Mouse (Mus musculus): ENCODE measurements around the gene Angptl7. TPM values are rescaled to one million over a fixed set of nuclear protein-coding genes. Genes with fewer than 3 reads are reported as not detected.

Gene Angptl7
- polyA plus RNA-seq, 1 experiment, result 1.5 TPM

GRCm38 (mm10) chr4:148507585-148507984 lies 7.3 kb upstream of the Angptl7 start:
- DNase-seq, result no peak
- WGBS, result 72% methylated on average over 5 of the region's 5 CpGs
- no peak for TF ChIP-seq POLR2A (IDR thresholded peaks at IDR 0.05; ENCODE audit: borderline replicate concordance, extremely low read depth, low read depth, low read length)
- TF ChIP-seq CTCF (IDR thresholded peaks at IDR 0.05; ENCODE audit: insufficient read depth, low read length), result no peak
- Histone ChIP-seq H3K4me1 (ENCODE audit: control insufficient read depth, insufficient read depth, low read length) (no peaks in the 10 kb centered on the region), H3K4me3 (replicated peaks; ENCODE audit: extremely low read depth, low read depth, low read length) (no peak overlapping the region)

- Histone ChIP-seq H3K4me3 (replicated peaks; ENCODE audit: extremely low read depth, low read depth, low read length) (no peak overlapping the region), H3K4me1 (ENCODE audit: control insufficient read depth, insufficient read depth, low read length) (no peaks in the 10 kb centered on the region)
- no peak for TF ChIP-seq POLR2A (IDR thresholded peaks at IDR 0.05; ENCODE audit: borderline replicate concordance, extremely low read depth, low read depth, low read length)
- TF ChIP-seq CTCF (IDR thresholded peaks at IDR 0.05; ENCODE audit: insufficient read depth, low read length), result no peak
- no peak for DNase-seq
- WGBS, result 50% methylated on average over 8 of the region's 8 CpGs
These were observed 4.3 kb upstream of the Angptl7 start for GRCm38 (mm10) chr4:148504497-148504959.

- 86% methylated on average over 25 of the region's 25 CpGs for WGBS
- no peak overlapping the region for H3K4me3 ChIP-seq (replicated peaks; ENCODE audit: extremely low read depth, low read depth, low read length)
- TF ChIP-seq CTCF (IDR thresholded peaks at IDR 0.05; ENCODE audit: insufficient read depth, low read length), result no peak
- no peak for TF ChIP-seq POLR2A (IDR thresholded peaks at IDR 0.05; ENCODE audit: borderline replicate concordance, extremely low read depth, low read depth, low read length)
- no peak for DNase-seq
- no peaks in the 10 kb centered on the region for H3K4me1 ChIP-seq (ENCODE audit: control insufficient read depth, insufficient read depth, low read length)
These were observed 4.2 kb downstream of the Angptl7 start for GRCm38 (mm10) chr4:148495874-148496689.

GRCm38 (mm10) chr4:148495160-148495559 lies 5.1 kb downstream of the Angptl7 start:
- WGBS, result 92% methylated on average over 6 of the region's 6 CpGs
- no peak overlapping the region for H3K4me3 ChIP-seq (replicated peaks; ENCODE audit: extremely low read depth, low read depth, low read length)
- TF ChIP-seq POLR2A (IDR thresholded peaks at IDR 0.05; ENCODE audit: borderline replicate concordance, extremely low read depth, low read depth, low read length) (no peak), CTCF (IDR thresholded peaks at IDR 0.05; ENCODE audit: insufficient read depth, low read length) (no peak)
- no peak for DNase-seq
- H3K4me1 ChIP-seq (ENCODE audit: control insufficient read depth, insufficient read depth, low read length), result no peaks in the 10 kb centered on the region

GRCm38 (mm10) chr4:148491448-148491847 lies 8.8 kb downstream of the Angptl7 start:
- Histone ChIP-seq H3K4me1 (ENCODE audit: control insufficient read depth, insufficient read depth, low read length) (no peaks in the 10 kb centered on the region), H3K4me3 (replicated peaks; ENCODE audit: extremely low read depth, low read depth, low read length) (no peak overlapping the region)
- 90% methylated on average over 7 of the region's 7 CpGs for WGBS
- TF ChIP-seq CTCF (IDR thresholded peaks at IDR 0.05; ENCODE audit: insufficient read depth, low read length) (no peak), POLR2A (IDR thresholded peaks at IDR 0.05; ENCODE audit: borderline replicate concordance, extremely low read depth, low read depth, low read length) (no peak)
- no peak for DNase-seq

GRCm38 (mm10) chr4:148490502-148490901 lies 9.8 kb downstream of the Angptl7 start:
- Histone ChIP-seq H3K4me3 (replicated peaks; ENCODE audit: extremely low read depth, low read depth, low read length) (no peak overlapping the region), H3K4me1 (ENCODE audit: control insufficient read depth, insufficient read depth, low read length) (no peaks in the 10 kb centered on the region)
- no peak for DNase-seq
- TF ChIP-seq CTCF (IDR thresholded peaks at IDR 0.05; ENCODE audit: insufficient read depth, low read length) (no peak), POLR2A (IDR thresholded peaks at IDR 0.05; ENCODE audit: borderline replicate concordance, extremely low read depth, low read depth, low read length) (no peak)
- 28% methylated on average over 6 of the region's 6 CpGs for WGBS

- no peak for DNase-seq
- no peak for TF ChIP-seq POLR2A (IDR thresholded peaks at IDR 0.05; ENCODE audit: borderline replicate concordance, extremely low read depth, low read depth, low read length)
- no peak for TF ChIP-seq CTCF (IDR thresholded peaks at IDR 0.05; ENCODE audit: insufficient read depth, low read length)
- Histone ChIP-seq H3K4me3 (replicated peaks; ENCODE audit: extremely low read depth, low read depth, low read length) (no peak overlapping the region), H3K4me1 (ENCODE audit: control insufficient read depth, insufficient read depth, low read length) (no peaks in the 10 kb centered on the region)
- 76% methylated on average over 2 of the region's 2 CpGs for WGBS
These were observed 12.4 kb downstream of the Angptl7 start for GRCm38 (mm10) chr4:148487841-148488240.

GRCm38 (mm10) chr4:148484511-148484910 lies 15.7 kb downstream of the Angptl7 start:
- Histone ChIP-seq H3K4me1 (ENCODE audit: control insufficient read depth, insufficient read depth, low read length) (no peaks in the 10 kb centered on the region), H3K4me3 (replicated peaks; ENCODE audit: extremely low read depth, low read depth, low read length) (no peak overlapping the region)
- WGBS, result 97% methylated on average over 12 of the region's 12 CpGs
- TF ChIP-seq CTCF (IDR thresholded peaks at IDR 0.05; ENCODE audit: insufficient read depth, low read length) (no peak), POLR2A (IDR thresholded peaks at IDR 0.05; ENCODE audit: borderline replicate concordance, extremely low read depth, low read depth, low read length) (no peak)
- no peak for DNase-seq

GRCm38 (mm10) chr4:148481557-148482168 lies 18.6 kb downstream of the Angptl7 start:
- 60% methylated on average over 2 of the region's 2 CpGs for WGBS
- Histone ChIP-seq H3K4me1 (ENCODE audit: control insufficient read depth, insufficient read depth, low read length) (no peaks in the 10 kb centered on the region), H3K4me3 (replicated peaks; ENCODE audit: extremely low read depth, low read depth, low read length) (no peak overlapping the region)
- no peak for DNase-seq
- no peak for TF ChIP-seq POLR2A (IDR thresholded peaks at IDR 0.05; ENCODE audit: borderline replicate concordance, extremely low read depth, low read depth, low read length)
- TF ChIP-seq CTCF (IDR thresholded peaks at IDR 0.05; ENCODE audit: insufficient read depth, low read length), result no peak

All from lung, adult 2 months (tissue).